Mouse (Mus musculus): ENCODE results near the gene Hoxc8. TPM values are rescaled to one million over a fixed set of nuclear protein-coding genes. Genes with fewer than 3 reads are reported as not detected.

Gene Hoxc8
- total and polyA plus RNA-seq, 3 experiments: 0.31 to 1.7 TPM; not detected in 1

DNA sequence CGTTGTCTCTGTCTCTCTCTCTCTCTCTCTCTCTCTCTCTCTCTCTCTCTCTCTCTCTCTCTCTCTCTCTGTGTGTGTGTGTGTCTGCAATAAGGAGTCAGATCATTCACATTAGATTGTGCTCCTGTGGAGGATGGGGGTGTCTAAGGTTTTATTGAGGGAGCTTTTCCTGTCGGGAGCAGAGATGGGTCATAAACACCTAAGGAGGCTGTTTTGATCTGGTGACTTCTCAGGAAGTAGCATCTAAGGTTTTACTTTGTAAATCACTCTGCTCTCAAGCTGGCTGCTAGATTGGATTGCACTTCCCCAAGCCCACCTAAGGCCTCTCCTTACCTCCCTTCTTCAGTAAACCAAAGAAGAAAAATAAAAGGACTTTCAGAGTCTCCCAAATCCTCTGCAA lies 33.7 kb downstream of the Hoxc8 start:
- no peak overlapping the region for H3K27ac ChIP-seq (ENCODE audit: control insufficient read depth, low read depth, low read length)
- DNase-seq (ENCODE audit: low read depth, low spot score): no peak
- TF ChIP-seq MEF2A (IDR thresholded peaks at IDR 0.05; ENCODE audit: extremely low read depth, insufficient replicate concordance, low read depth, low read length, poor library complexity, severe bottlenecking) (no peak), ZC3H11A (IDR thresholded peaks at IDR 0.05; ENCODE audit: low read depth, low read length) (no peak), BHLHE40 (IDR thresholded peaks at IDR 0.05; ENCODE audit: borderline replicate concordance, low read depth, low read length) (no peak), ELF1 (IDR thresholded peaks at IDR 0.05; ENCODE audit: low read depth, low read length) (no peak), POLR2AphosphoS2 (IDR thresholded peaks at IDR 0.05; ENCODE audit: low read length) (no peak), TCF12 (IDR thresholded peaks at IDR 0.05; ENCODE audit: low read depth, low read length) (no peak), MXI1 (IDR thresholded peaks at IDR 0.05; ENCODE audit: low read depth, low read length) (no peak), RCOR1 (IDR thresholded peaks at IDR 0.05; ENCODE audit: low read depth, low read length) (no peak), CHD2 (IDR thresholded peaks at IDR 0.05; ENCODE audit: low read length) (no peak), USF1 (IDR thresholded peaks at IDR 0.05; ENCODE audit: low read depth, low read length) (no peak)
- H3K4me3 ChIP-seq (ENCODE audit: control insufficient read depth in 1 of 2, insufficient read depth in 1 of 2, low read depth in 2 of 2, low read length in 2 of 2): no peak overlapping the region
- H3K4me1 ChIP-seq (ENCODE audit: control insufficient read depth in 1 of 2, insufficient read depth in 2 of 2, low read length in 2 of 2): peaks cover 5 to 8% of the 10 kb centered on the region in 2 experiments
- no peaks in the 10 kb centered on the region for H3K27me3 ChIP-seq (ENCODE audit: control insufficient read depth in 1 of 2, insufficient read depth in 2 of 2, low read length in 2 of 2)
- peaks cover 0 to 11% of the 10 kb centered on the region in 2 experiments; a peak in 2 of 4 replicates for H3K36me3 ChIP-seq (ENCODE audit: control insufficient read depth in 1 of 2, insufficient read depth in 2 of 2, low read length in 2 of 2)
- H3K79me2 ChIP-seq (ENCODE audit: control insufficient read depth, insufficient read depth, low read length, poor library complexity): no peaks in the 10 kb centered on the region
- H3K9me3 ChIP-seq (replicated peaks; ENCODE audit: insufficient read depth, low read length): no peaks in the 10 kb centered on the region
- no peak overlapping the region for H3K9ac ChIP-seq (ENCODE audit: control insufficient read depth, low read depth, low read length, poor library complexity, severe bottlenecking)

DNA sequence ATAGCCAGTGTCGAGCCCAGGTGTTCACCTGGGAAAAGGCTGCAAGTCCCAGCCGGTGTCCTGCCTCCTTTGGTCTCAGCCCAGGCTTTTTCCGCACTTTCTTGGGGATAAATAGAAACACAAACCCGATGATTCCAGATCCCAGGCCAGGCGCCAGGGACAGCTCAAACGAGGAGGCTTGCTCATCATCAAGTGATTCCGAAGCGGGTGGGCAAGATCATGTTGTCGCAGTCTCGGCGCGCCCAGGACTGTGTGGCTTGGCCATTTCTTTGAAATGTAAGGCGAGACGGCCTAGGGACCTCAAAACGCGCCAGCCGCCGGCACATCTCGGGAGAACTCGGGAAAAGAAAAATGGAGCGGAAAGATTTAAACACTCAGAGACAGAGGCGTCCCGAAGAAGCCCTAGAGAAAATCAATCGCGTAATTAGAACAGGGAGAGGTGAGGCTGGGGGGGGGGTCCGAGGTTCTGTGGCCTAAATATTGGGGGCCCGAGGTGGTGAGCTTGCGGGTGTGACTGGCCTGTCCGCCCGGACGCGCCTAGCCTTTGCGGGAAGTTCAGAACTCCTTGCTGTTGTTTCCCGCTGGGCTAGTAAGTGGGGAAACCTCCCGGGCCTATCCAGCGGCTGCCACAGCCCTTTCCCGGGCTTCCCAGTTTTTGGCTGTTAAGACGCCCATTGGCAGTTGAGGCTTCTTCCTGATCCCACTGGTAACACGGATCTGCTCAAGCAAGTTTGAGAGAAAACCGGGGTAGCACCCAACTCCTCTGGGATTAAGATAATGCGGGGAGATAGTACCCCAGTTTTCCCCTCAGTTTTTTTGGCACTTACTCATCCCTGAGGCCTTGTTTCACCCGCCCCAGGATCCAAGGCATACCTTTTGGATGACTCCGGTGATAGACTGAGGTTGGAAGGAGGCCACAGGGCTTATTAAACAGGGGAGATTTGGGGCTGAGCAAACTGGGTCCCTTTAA lies 37.1 kb downstream of the Hoxc8 start:
- no peak for TF ChIP-seq ETS1 (IDR thresholded peaks at IDR 0.05; ENCODE audit: low read depth, low read length)
- no peak for TF ChIP-seq POLR2A (IDR thresholded peaks at IDR 0.05; ENCODE audit: control insufficient read depth in 1 of 2, insufficient read depth in 1 of 2, low read depth in 1 of 2, low read length in 2 of 2, poor library complexity in 1 of 2)
- no peak for TF ChIP-seq USF1 (IDR thresholded peaks at IDR 0.05; ENCODE audit: low read depth, low read length)
- TF ChIP-seq TAL1 (IDR thresholded peaks at IDR 0.05; ENCODE audit: low read length): no peak
- TF ChIP-seq ZNF384 (IDR thresholded peaks at IDR 0.05; ENCODE audit: low read depth, low read length): no peak
- TF ChIP-seq ELF1 (IDR thresholded peaks at IDR 0.05; ENCODE audit: low read depth, low read length): no peak
- TF ChIP-seq TCF12 (IDR thresholded peaks at IDR 0.05; ENCODE audit: low read depth, low read length): no peak
- no peak for TF ChIP-seq SIN3A (IDR thresholded peaks at IDR 0.05; ENCODE audit: low read length)
- no peak for TF ChIP-seq MAFK (IDR thresholded peaks at IDR 0.05; ENCODE audit: borderline replicate concordance, low read depth, low read length)
- no peak for TF ChIP-seq NRF1 (IDR thresholded peaks at IDR 0.05; ENCODE audit: insufficient read depth, low read depth, low read length, poor library complexity, severe bottlenecking)
- TF ChIP-seq RCOR1 (IDR thresholded peaks at IDR 0.05; ENCODE audit: low read depth, low read length): no peak
- no peak for TF ChIP-seq ZKSCAN1 (IDR thresholded peaks at IDR 0.05; ENCODE audit: low read depth, low read length)
- TF ChIP-seq MXI1 (IDR thresholded peaks at IDR 0.05; ENCODE audit: low read depth, low read length): no peak
- TF ChIP-seq ZMIZ1 (IDR thresholded peaks at IDR 0.05; ENCODE audit: low read depth, low read length): no peak
- TF ChIP-seq NELFE (IDR thresholded peaks at IDR 0.05; ENCODE audit: low read depth, low read length): no peak
- no peak for TF ChIP-seq MEF2A (IDR thresholded peaks at IDR 0.05; ENCODE audit: extremely low read depth, insufficient replicate concordance, low read depth, low read length, poor library complexity, severe bottlenecking)
- TF ChIP-seq GABPA (IDR thresholded peaks at IDR 0.05; ENCODE audit: low read depth, low read length): no peak
- TF ChIP-seq CHD1 (IDR thresholded peaks at IDR 0.05; ENCODE audit: low read depth, low read length): no peak
- TF ChIP-seq BHLHE40 (IDR thresholded peaks at IDR 0.05; ENCODE audit: borderline replicate concordance, low read depth, low read length): no peak
- no peak for TF ChIP-seq TBP (IDR thresholded peaks at IDR 0.05; ENCODE audit: low read depth, low read length)
- DNase-seq (ENCODE audit: low read depth, low spot score): no peak
- no peak overlapping the region for H3K9ac ChIP-seq (ENCODE audit: control insufficient read depth, low read depth, low read length, poor library complexity, severe bottlenecking)
- H3K9me3 ChIP-seq (replicated peaks; ENCODE audit: insufficient read depth, low read length): no peaks in the 10 kb centered on the region
- H3K36me3 ChIP-seq (ENCODE audit: control insufficient read depth in 1 of 2, insufficient read depth in 2 of 2, low read length in 2 of 2): peaks cover 0 to 4% of the 10 kb centered on the region in 2 experiments; a peak in 2 of 4 replicates
- no peak overlapping the region for H3K27ac ChIP-seq (ENCODE audit: control insufficient read depth, low read depth, low read length)
- H3K27me3 ChIP-seq (ENCODE audit: control insufficient read depth in 1 of 2, insufficient read depth in 2 of 2, low read length in 2 of 2): no peaks in the 10 kb centered on the region
- no peaks in the 10 kb centered on the region for H3K79me2 ChIP-seq (ENCODE audit: control insufficient read depth, insufficient read depth, low read length, poor library complexity)
- H3K4me3 ChIP-seq (ENCODE audit: control insufficient read depth in 1 of 2, insufficient read depth in 1 of 2, low read depth in 2 of 2, low read length in 2 of 2): no peak overlapping the region
- peaks cover 0 to 1% of the 10 kb centered on the region in 2 experiments; a peak in 2 of 4 replicates for H3K4me1 ChIP-seq (ENCODE audit: control insufficient read depth in 1 of 2, insufficient read depth in 2 of 2, low read length in 2 of 2)
